Mouse (Mus musculus): ENCODE measurements around the gene Ninj2. TPM values are rescaled to one million over a fixed set of nuclear protein-coding genes. Genes with fewer than 3 reads are reported as not detected.

Ninj2 gene
- polyA plus RNA-seq, 1 experiment from 2014 or later = not detected

- Histone ChIP-seq H3K36me3 (no peaks in the 10 kb centered on the region), H3K9me3 (no peaks in the 10 kb centered on the region), H3K4me1 (peaks cover 8% of the 10 kb centered on the region), H3K27me3 (ENCODE audit: insufficient read depth, poor library complexity, severe bottlenecking) (peaks cover 4% of the 10 kb centered on the region; the same call in 1 of the 2 replicates), H3K27ac (no peak overlapping the region), H3K4me3 (no peak overlapping the region)
- DNase-seq (ENCODE audit: low spot score) = no peak
- 79% methylated on average over 8 of the region's 8 CpGs for WGBS
These were observed 149.4 kb downstream of the Ninj2 start for GRCm38 (mm10) chr6:120242530-120242929.

GRCm38 (mm10) chr6:120243250-120243649 is 150.1 kb downstream of the Ninj2 start:
- DNase-seq (ENCODE audit: low spot score) = no peak
- H3K4me3 ChIP-seq = no peak overlapping the region
- 78% methylated on average over 8 of the region's 8 CpGs for WGBS
- no peaks in the 10 kb centered on the region for H3K9me3 ChIP-seq
- peaks cover 4% of the 10 kb centered on the region; the same call in 1 of the 2 replicates for H3K27me3 ChIP-seq (ENCODE audit: insufficient read depth, poor library complexity, severe bottlenecking)
- peaks cover 8% of the 10 kb centered on the region for H3K4me1 ChIP-seq
- H3K27ac ChIP-seq = no peak overlapping the region
- no peaks in the 10 kb centered on the region for H3K36me3 ChIP-seq

GRCm38 (mm10) chr6:120246676-120247075 is 153.5 kb downstream of the Ninj2 start:
- WGBS = 70% methylated on average over 5 of the region's 5 CpGs
- peaks cover 3% of the 10 kb centered on the region; the same call in 1 of the 2 replicates for H3K4me1 ChIP-seq
- no peak overlapping the region for H3K4me3 ChIP-seq

GRCm38 (mm10) chr6:120249831-120250230 is 156.7 kb downstream of the Ninj2 start:
- WGBS = 67% methylated on average over 5 of the region's 5 CpGs
- no peak for DNase-seq (ENCODE audit: low spot score)
- H3K4me1 ChIP-seq = 0 out of 2 replicates have a peak, but pooled peaks cover 2% of the 10 kb centered on the region
- H3K36me3 ChIP-seq = no peaks in the 10 kb centered on the region
- no peaks in the 10 kb centered on the region for H3K9me3 ChIP-seq
- H3K27me3 ChIP-seq (ENCODE audit: insufficient read depth, poor library complexity, severe bottlenecking) = no peaks in the 10 kb centered on the region; the same call in 1 of the 2 replicates
- H3K27ac ChIP-seq = no peak overlapping the region
- H3K4me3 ChIP-seq = no peak overlapping the region

More at GRCm38 (mm10) chr6:120246676-120247075, 153.5 kb downstream of the Ninj2 start:
- no peaks in the 10 kb centered on the region for H3K36me3 ChIP-seq
- no peak for DNase-seq (ENCODE audit: low spot score)
- no peak overlapping the region for H3K27ac ChIP-seq
- no peaks in the 10 kb centered on the region for H3K27me3 ChIP-seq (ENCODE audit: insufficient read depth, poor library complexity, severe bottlenecking)
- H3K9me3 ChIP-seq = no peaks in the 10 kb centered on the region

Other genes with a start within 250 kb of the Ninj2 start
- 17.6 and 22.5 TPM in 2 replicates for gene Erc1, start 245.2 kb upstream of the Ninj2 start, polyA plus RNA-seq (2016; fragmentation: Nextera tagmentation; extraction: Ambion mirVana)
- 13.5 and 16.5 TPM in 2 replicates for gene Rad52, start 190.7 kb upstream of the Ninj2 start, polyA plus RNA-seq (2016; fragmentation: Nextera tagmentation; extraction: Ambion mirVana)
- 68.6 and 71.9 TPM in 2 replicates for gene Wnk1, start 54.7 kb upstream of the Ninj2 start, polyA plus RNA-seq (2016; fragmentation: Nextera tagmentation; extraction: Ambion mirVana)
- 0.27 TPM in 1 of 2 replicates, not detected in the other for gene D330020A13Rik, start 201.0 kb downstream of the Ninj2 start, polyA plus RNA-seq (2016; fragmentation: Nextera tagmentation; extraction: Ambion mirVana)
- 0.40 and 0.79 TPM in 2 replicates for gene B4galnt3, start 201.2 kb downstream of the Ninj2 start, polyA plus RNA-seq (2016; fragmentation: Nextera tagmentation; extraction: Ambion mirVana)